Mouse (Mus musculus): ENCODE data around the gene Ankrd33b.
A peak's percentile ranks its signal among the peaks of the same experiment; 100 is the strongest.

Ankrd33b gene

GRCm38 (mm10) chr15:31338656-31339291 lies 28.8 kb downstream of the Ankrd33b start:
- DNase-seq (ENCODE audit: low spot score in 2 of 2): no peak

- no peak for DNase-seq (ENCODE audit: low spot score in 2 of 2)
These were observed 29.5 kb downstream of the Ankrd33b start for GRCm38 (mm10) chr15:31337983-31338382.

- DNase-seq (ENCODE audit: low spot score in 2 of 2): no peak
These were observed 30.3 kb downstream of the Ankrd33b start for GRCm38 (mm10) chr15:31337192-31337741.

GRCm38 (mm10) chr15:31336685-31337084 lies 30.8 kb downstream of the Ankrd33b start:
- peak in 1 of 2 experiments; percentile 58 for DNase-seq (ENCODE audit: low spot score in 2 of 2)

- DNase-seq (ENCODE audit: low spot score in 2 of 2): no peak
These were observed 32.7 kb downstream of the Ankrd33b start for GRCm38 (mm10) chr15:31334829-31335228.

DNA sequence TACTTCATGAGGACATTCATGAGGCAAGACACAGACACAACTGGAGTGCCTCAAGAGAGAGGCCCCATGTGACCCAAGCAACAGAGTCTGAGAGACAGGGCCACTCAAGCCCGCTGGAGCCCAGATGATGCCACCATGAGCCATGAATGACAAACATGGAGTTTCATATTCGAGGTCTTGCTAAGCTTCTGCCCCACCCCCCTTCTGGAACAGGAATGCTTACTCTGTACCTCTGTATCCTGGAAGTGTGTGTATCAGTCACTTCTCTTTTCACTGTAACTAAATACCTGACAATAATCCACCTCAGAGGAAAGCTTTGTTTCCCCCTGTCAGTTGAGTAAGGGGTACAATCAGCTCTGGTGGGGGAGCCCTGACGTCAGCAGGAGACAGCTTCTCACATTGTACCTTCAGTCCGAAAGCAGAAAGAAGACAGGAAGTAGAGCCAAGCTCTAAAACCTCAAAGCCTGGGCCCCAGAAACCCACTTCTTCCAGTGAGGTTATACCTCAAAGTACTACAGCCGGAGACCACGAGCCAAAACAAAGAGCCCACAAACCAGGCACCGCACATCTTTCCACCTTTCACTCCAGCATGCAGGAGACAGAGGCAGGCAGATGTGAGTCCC lies 34.9 kb downstream of the Ankrd33b start:
- DNase-seq (ENCODE audit: low spot score in 2 of 2): no peak

DNA sequence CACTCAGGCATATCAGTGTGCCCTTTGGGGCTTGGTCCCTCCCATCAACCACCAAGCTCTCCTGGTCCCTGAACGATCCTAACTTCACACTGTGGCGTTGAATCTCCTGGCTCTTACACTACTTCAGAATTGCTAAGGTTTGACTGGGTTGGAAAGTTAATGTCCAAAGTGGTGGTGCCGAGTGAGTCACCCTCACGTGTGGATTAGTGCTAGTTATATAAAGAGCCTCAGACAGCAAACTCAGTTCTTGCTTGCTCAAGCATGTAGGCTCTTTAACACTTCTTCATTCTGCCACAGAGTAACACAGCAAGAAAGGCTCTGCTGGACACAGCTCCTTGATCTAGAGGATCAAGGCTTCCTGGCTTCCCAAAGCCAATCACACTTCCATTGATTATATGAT lies 35.8 kb downstream of the Ankrd33b start:
- DNase-seq (ENCODE audit: low spot score in 2 of 2): no peak

- DNase-seq (ENCODE audit: low spot score in 2 of 2): no peak
These were observed 39.4 kb downstream of the Ankrd33b start for GRCm38 (mm10) chr15:31328082-31328614.

- DNase-seq (ENCODE audit: low spot score in 2 of 2): no peak
These were observed 41.7 kb downstream of the Ankrd33b start for GRCm38 (mm10) chr15:31325660-31326354.

- DNase-seq (ENCODE audit: low spot score in 2 of 2): no peak
These were observed 43.0 kb downstream of the Ankrd33b start for GRCm38 (mm10) chr15:31324551-31324950.

DNA sequence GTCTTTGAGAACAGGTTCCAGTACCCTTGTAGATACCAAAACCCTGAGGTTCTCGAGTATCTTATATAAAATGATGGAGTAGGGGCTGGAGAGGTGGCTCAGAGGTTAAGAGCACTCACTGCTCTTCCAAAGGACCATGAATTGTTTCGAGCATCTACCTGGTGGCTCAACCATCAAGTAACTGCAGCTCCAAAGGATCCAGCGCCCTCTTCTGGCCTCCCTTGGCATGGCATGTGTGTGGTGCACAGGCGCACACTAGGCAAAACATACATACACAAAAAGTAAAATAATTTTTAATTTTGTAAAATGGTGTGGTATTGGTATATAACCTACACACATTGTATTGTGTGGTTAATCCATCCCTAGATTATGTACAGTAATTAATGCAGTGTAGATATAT lies 43.8 kb downstream of the Ankrd33b start:
- DNase-seq (ENCODE audit: low spot score in 2 of 2): peak in 1 of 2 experiments; percentile 55

- DNase-seq (ENCODE audit: low spot score in 2 of 2): peak in 1 of 2 experiments; percentile 36
These were observed 46.7 kb downstream of the Ankrd33b start for GRCm38 (mm10) chr15:31320598-31321377.

GRCm38 (mm10) chr15:31319046-31319445 lies 48.5 kb downstream of the Ankrd33b start:
- DNase-seq (ENCODE audit: low spot score in 2 of 2): no peak

GRCm38 (mm10) chr15:31318158-31318955 lies 49.2 kb downstream of the Ankrd33b start:
- no peak for DNase-seq (ENCODE audit: low spot score in 2 of 2)

DNA sequence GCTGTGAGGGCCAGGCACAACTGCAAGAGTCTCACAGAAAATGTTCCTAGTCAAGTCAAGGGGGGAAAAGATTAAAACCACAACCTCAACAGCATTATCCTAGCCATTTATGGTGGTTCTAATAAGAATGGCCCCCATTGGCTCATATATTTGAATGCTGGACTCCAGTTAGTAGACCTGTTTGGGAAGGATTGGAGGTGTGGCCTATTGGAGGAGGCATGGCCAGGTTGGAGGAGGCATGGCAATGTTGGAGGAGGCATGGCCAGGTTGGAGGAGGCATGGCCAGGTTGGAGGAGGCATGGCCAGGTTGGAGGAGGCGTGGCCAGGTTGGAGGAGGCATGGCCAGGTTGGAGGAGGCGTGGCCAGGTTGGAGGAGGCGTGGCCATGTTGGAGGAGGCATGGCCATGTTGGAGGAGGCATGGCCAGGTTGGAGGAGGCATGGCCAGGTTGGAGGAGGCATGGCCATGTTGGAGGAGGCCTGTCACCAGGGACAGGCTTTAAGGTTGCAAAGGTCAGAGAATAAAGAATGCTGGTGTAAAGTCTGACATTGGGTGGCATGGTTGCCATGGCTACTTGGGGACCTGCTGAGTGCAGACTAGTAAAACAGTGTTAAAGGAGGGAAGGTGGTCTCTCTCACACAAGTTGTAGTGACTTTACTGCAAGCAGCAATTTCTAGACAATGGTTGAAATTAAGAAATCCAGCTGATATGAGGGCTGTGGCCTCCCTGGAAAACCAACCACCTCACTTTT lies 50.3 kb downstream of the Ankrd33b start:
- no peak for DNase-seq (ENCODE audit: low spot score in 2 of 2)

DNA sequence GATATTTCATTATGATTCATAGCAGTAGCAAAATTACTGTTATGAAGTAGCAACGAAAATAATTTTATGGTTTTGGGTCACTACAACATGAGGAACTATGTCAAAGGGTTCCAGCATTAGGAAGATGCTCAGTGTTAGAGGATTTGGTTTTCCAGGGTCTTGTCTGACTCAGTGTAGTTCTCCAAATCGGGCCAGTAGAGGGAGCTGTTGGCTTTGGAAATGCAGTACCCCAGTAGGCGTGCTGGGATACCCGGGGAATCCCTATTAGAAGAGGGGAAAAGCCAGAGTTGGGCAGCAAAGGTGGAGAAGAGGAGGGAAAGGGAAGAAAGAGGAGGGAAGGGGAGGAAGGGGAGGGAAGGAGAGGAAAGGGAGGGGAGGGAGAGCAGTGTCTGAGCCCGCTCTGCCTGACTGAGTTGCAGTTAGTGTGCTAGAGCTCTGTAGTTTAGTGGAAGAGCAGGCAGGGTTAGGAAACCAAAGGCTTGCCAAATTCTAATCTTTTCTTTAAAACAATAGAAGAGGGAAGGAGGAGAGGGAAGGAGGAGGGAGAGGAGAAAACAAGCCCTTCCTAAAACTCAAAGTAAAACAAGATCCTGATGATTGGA lies 51.8 kb downstream of the Ankrd33b start:
- DNase-seq (ENCODE audit: low spot score in 2 of 2): peak; percentile 36 to 72

- DNase-seq (ENCODE audit: low spot score in 2 of 2): no peak
These were observed 55.5 kb downstream of the Ankrd33b start for GRCm38 (mm10) chr15:31312001-31312400.

DNA sequence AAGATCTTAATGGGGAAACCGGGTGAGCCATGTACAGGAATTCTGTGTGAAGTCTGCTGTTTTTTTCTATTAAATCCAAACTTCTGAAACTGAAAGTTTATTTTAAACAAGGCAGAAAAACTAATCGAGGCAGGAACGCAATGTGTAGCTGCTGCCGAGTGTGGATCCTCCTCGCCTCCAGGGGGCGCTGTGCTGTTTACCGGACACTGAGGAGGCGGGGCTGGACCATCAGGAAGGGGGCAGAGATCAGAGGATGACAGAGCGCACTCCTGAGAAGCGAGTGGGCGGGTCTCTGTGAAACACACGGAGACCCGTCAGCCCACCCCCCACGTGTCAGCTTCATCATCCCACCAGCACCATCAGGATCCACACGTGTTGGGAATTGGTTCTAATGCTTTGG lies 58.0 kb downstream of the Ankrd33b start:
- DNase-seq (ENCODE audit: low spot score in 2 of 2): peak in 1 of 2 experiments; percentile 55

GRCm38 (mm10) chr15:31306726-31307125 lies 60.8 kb downstream of the Ankrd33b start:
- DNase-seq (ENCODE audit: low spot score in 2 of 2): no peak

GRCm38 (mm10) chr15:31305181-31305580 lies 62.3 kb downstream of the Ankrd33b start:
- DNase-seq (ENCODE audit: low spot score in 2 of 2): no peak
